Mouse (Mus musculus) layer of hippocampus, adult 2 months (tissue): Measurements from ENCODE around the gene Pla1a. TPM values are rescaled to one million over a fixed set of nuclear protein-coding genes. Genes with fewer than 3 reads are reported as not detected.

Experiments used
- DNase-seq, 2 experiments: peaks; one replicate each; pipeline ENCODE4 v3.0.0; 2022; ENCODE audit warnings: low spot score in 2 of 2
- H3K27ac ChIP-seq: fragments of 200-600 bp; 2 replicates; pipeline ENCODE4 v1.8.1; 2022
- H3K4me3 ChIP-seq: fragments of 200-600 bp; 2 replicates; pipeline ENCODE4 v1.8.1; 2022; ENCODE audit warnings: mild to moderate bottlenecking
- CTCF ChIP-seq: fragments of 200-600 bp; conservative IDR thresholded peaks from 2 replicates; pipeline ENCODE4 v1.8.1; 2022; ENCODE audit warnings: antibody characterized with exemption, mild to moderate bottlenecking, moderate library complexity
- total RNA-seq, 2 experiments: library from RNA; stranded (reverse); gene quantifications; 2 replicates each; pipeline ENCODE4 v1.2.3; 2021

The Pla1a gene
- total RNA-seq, 2 experiments from 2014 or later, result 0.76 to 0.97 TPM

DNA sequence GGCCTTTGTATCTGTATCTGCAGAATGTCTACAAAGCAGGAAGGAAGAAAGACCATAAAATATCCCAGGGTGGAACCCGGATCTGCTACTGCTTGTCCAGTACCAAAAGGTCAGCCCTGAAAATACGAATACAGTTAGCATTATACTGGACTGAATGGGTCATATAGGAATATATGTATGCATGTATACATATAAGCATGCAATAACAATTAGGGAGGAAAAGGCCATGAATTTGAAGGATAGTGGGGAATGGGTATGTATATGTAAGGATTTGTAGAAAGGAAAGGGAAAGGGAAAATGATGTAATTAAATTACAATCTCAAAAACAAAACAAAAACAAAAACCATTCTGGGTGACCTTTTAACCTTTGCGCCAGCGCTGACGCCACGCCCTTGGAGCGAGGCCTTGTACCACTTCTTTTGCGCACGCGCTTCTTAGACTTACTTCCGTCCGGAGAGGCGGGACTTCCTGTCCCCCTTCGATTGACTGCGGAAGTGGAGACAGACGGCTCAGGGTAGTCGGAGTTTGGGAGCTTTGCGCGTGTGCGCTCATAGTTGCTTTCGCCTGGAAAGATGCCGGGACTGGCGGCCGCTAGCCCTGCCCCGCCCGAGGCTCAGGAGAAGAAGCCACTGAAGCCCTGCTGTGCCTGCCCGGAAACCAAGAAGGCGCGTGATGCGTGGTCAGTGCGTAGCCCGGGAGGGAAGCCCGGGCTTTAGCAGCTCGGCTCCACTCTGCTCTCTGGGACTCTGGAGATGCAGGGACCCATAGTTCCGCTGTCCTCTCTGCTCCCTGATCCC lies 86.2 kb downstream of the Pla1a start, which contains the start of the genes Cox17 and Gm21987:
Gene Cox17 (plus strand): TSS at position 463 of the 797 bp plus-strand sequence.
Gene Gm21987 (plus strand): TSS at position 512 of the 797 bp plus-strand sequence.
- 0 out of 2 replicates have a peak, but pooled peaks have one; percentile 12 for TF ChIP-seq CTCF
- Histone ChIP-seq H3K27ac (peak within 1 kb of the TSS; percentile 93), H3K4me3 (peak within 1 kb of the TSS; percentile 82)
- peak; percentile 90 to 94 for DNase-seq

Other genes with a start within 250 kb of the Pla1a start
- not detected for gene Nr1i2, start 138.3 kb downstream of the Pla1a start, total RNA-seq
- gene Maats1, start 91.0 kb downstream of the Pla1a start, total RNA-seq, result 1 to 10 TPM; 1.1 to 1.3 TPM
- 100 to 1,000 TPM; 123 to 126 TPM for gene Cox17, start 86.2 kb downstream of the Pla1a start, total RNA-seq
- not detected for gene Gm21987, start 86.1 kb downstream of the Pla1a start, total RNA-seq
- gene Popdc2, start 70.9 kb downstream of the Pla1a start, total RNA-seq, result under 1 TPM; 0.44 to 0.49 TPM
- gene Adprh, start 19.6 kb upstream of the Pla1a start, total RNA-seq, result 10 to 100 TPM; 55.4 to 55.5 TPM
- gene Cd80, start 22.4 kb upstream of the Pla1a start, total RNA-seq, result under 1 TPM; 0.15 to 0.69 TPM
- gene Timmdc1, start 89.5 kb upstream of the Pla1a start, total RNA-seq, result 10 to 100 TPM; 28.4 to 30.9 TPM
- gene Poglut1, start 117.1 kb upstream of the Pla1a start, total RNA-seq, result 10 to 100 TPM; 49.3 to 52.3 TPM
- gene Tmem39a, start 125.6 kb upstream of the Pla1a start, total RNA-seq, result 10 to 100 TPM; 20.4 to 23.2 TPM